Comparison of ENCODE assay signal across 9 mouse cellular contexts in genomic region chr4:64200151-64200807, GRCm38 (mm10).
DNase-seq lines count a peak whose midpoint lies in the region; ATAC-seq and TF ChIP-seq lines count a peak whose summit lies in the region.
"Had no signal": no experiment of that assay in that cellular context is flagged by ENCODE, and none has a peak within 500 bp of the region (broad histone marks: within the 10 kb centered on the region; RNA-seq: fewer than 3 reads in every experiment).

No protein-coding gene starts in this region.

- 77% methylated on average over 3 of the region's 3 CpGs for WGBS in liver, postnatal 0 days (ENCODE audit: insufficient replicate concordance)

- DNase-seq in gastrocnemius, postnatal 10 days, result peak; percentile 27
- no peak for DNase-seq in gastrocnemius, adult 8-10 months (ENCODE audit: low spot score in 2 of 2)
- DNase-seq in testis, postnatal 10 days (ENCODE audit: low spot score), result peak; percentile 39
- DNase-seq in testis, postnatal 14 days (ENCODE audit: low spot score), result no peak
- peak; percentile 17 to 25 for DNase-seq in heart, postnatal 14 days
- peak; percentile 47 for DNase-seq in lung, postnatal 10 days
- no peak for DNase-seq in liver, postnatal 0 days

- H3K9me3 ChIP-seq in liver, postnatal 0 days (ENCODE audit: low read length), result no peaks in the 10 kb centered on the region
- H3K9me3 ChIP-seq: limb, embryonic 15.5 days had no signal

- ATAC-seq in CD4-positive, CD25-positive, alpha-beta regulatory T cell, adult 4 months, result no peak
- ATAC-seq in liver, postnatal 0 days, result no peak

- H3K36me3 ChIP-seq in liver, postnatal 0 days (replicated peaks; ENCODE audit: insufficient read depth, low read length), result no peaks in the 10 kb centered on the region
- H3K36me3 ChIP-seq: limb, embryonic 15.5 days had no signal

- H3K4me1 ChIP-seq in liver, postnatal 0 days (ENCODE audit: insufficient read depth), result no peaks in the 10 kb centered on the region

- H3K27me3 ChIP-seq in liver, postnatal 0 days (ENCODE audit: insufficient read depth, low read length), result no peaks in the 10 kb centered on the region
- H3K27me3 ChIP-seq: limb, embryonic 15.5 days had no signal

- no peak overlapping the region for H3K27ac ChIP-seq in liver, postnatal 0 days (ENCODE audit: low read depth)
- H3K27ac ChIP-seq: limb, embryonic 15.5 days had no signal

- H3K4me2 ChIP-seq in liver, postnatal 0 days (ENCODE audit: low read depth, low read length), result no peak overlapping the region
- H3K4me2 ChIP-seq: limb, embryonic 15.5 days had no signal

- no peak overlapping the region for H3K9ac ChIP-seq in liver, postnatal 0 days (replicated peaks)
- H3K9ac ChIP-seq: limb, embryonic 15.5 days had no signal

- no peak overlapping the region for H3K4me3 ChIP-seq in liver, postnatal 0 days (ENCODE audit: low read depth, low read length)
- H3K4me3 ChIP-seq: limb, embryonic 15.5 days had no signal

- intact Hi-C loops in heart, postnatal 14 days (cut with DNase I), result no loop called here

- TF ChIP-seq CTCF in liver, postnatal 0 days (IDR thresholded peaks at IDR 0.05; ENCODE audit: low read depth), result no peak

- TF ChIP-seq EP300 in liver, postnatal 0 days (IDR thresholded peaks at IDR 0.05; ENCODE audit: low read depth), result no peak

Comparison
In these comparisons a context has a peak if more than half of its experiments do, and no peak if none do; other contexts are left out.
1. DNase-seq: peak in gastrocnemius, postnatal 10 days (single experiment), testis, postnatal 10 days (single experiment), heart, postnatal 14 days (2 of 2) and lung, postnatal 10 days (single experiment); none in gastrocnemius, adult 8-10 months (0 of 2), testis, postnatal 14 days (single experiment) and liver, postnatal 0 days (single experiment).